Comparison of ENCODE assay signal across 7 mouse cellular contexts in the genomic region with DNA sequence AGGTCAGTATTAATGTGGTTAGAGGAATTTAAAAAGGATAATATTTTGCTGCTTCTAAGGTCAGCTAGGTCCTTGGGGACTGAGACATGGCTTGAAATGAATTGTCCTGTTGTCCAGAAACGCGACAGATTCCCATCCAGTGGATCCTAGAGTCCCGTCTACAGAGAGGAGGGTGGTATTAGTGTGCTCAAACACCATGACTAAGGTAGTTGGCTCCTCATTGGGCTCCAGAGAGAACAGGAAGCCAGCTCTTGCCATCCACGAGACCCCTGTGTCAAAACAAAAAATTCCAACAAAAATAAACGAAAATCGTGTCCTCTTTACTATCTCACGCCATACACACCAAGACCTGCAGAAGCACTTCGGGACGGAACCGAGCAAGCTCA. TPM values are rescaled to one million over a fixed set of nuclear protein-coding genes. Genes with fewer than 3 reads are reported as not detected.
DNase-seq lines count a peak whose midpoint lies in the region; ATAC-seq lines count a peak whose summit lies in the region.

No protein-coding gene starts in this region.

- H3K36me3 ChIP-seq in neural tube, embryonic 11.5 days (ENCODE audit: control insufficient read depth, insufficient read depth, low read length) = no peaks in the 10 kb centered on the region
- no peaks in the 10 kb centered on the region for H3K36me3 ChIP-seq in embryonic facial prominence, embryonic 15.5 days
- no peaks in the 10 kb centered on the region for H3K36me3 ChIP-seq in intestine, embryonic 15.5 days

- H3K27ac ChIP-seq in neural tube, embryonic 11.5 days (ENCODE audit: low read depth, low read length) = peak overlapping the region; percentile 73; the same call in 1 of the 2 replicates
- H3K27ac ChIP-seq in embryonic facial prominence, embryonic 15.5 days (replicated peaks) = peak overlapping the region; percentile 83
- H3K27ac ChIP-seq in intestine, embryonic 15.5 days = peak overlapping the region; percentile 81

- H3K4me3 ChIP-seq in neural tube, embryonic 11.5 days (ENCODE audit: low read depth, low read length) = peak overlapping the region; percentile 77
- peak overlapping the region; percentile 98 for H3K4me3 ChIP-seq in embryonic facial prominence, embryonic 15.5 days (replicated peaks)
- H3K4me3 ChIP-seq in intestine, embryonic 15.5 days (replicated peaks) = peak overlapping the region; percentile 100

- 1% methylated on average over 10 of the region's 10 CpGs for WGBS in neural tube, embryonic 11.5 days
- 1% methylated on average over 10 of the region's 10 CpGs for WGBS in embryonic facial prominence, embryonic 15.5 days
- WGBS in intestine, embryonic 15.5 days = 0% methylated on average over 10 of the region's 10 CpGs

- intact Hi-C loops in gastrocnemius, postnatal 14 days (cut with DNase I; ENCODE audit: low total_unique reads) = no loop called here

- no peaks in the 10 kb centered on the region for H3K9me3 ChIP-seq in neural tube, embryonic 11.5 days (ENCODE audit: control insufficient read depth, low read length)
- H3K9me3 ChIP-seq in embryonic facial prominence, embryonic 15.5 days (replicated peaks) = no peaks in the 10 kb centered on the region
- no peaks in the 10 kb centered on the region for H3K9me3 ChIP-seq in intestine, embryonic 15.5 days

- no peaks in the 10 kb centered on the region for H3K27me3 ChIP-seq in neural tube, embryonic 11.5 days (ENCODE audit: control insufficient read depth, insufficient read depth, low read length)
- no peaks in the 10 kb centered on the region for H3K27me3 ChIP-seq in embryonic facial prominence, embryonic 15.5 days
- no peaks in the 10 kb centered on the region for H3K27me3 ChIP-seq in intestine, embryonic 15.5 days (replicated peaks)

- peak; percentile 51 for ATAC-seq in neural tube, embryonic 11.5 days (ENCODE audit: insufficient read depth, low FRiP score, low TSS enrichment)
- no peak for ATAC-seq in embryonic facial prominence, embryonic 15.5 days (ENCODE audit: insufficient number of reproducible peaks, low FRiP score, low TSS enrichment, low read depth)
- peak; percentile 60 for ATAC-seq in intestine, embryonic 15.5 days
- ATAC-seq in monocyte, adult 5-6 weeks (replicated peaks; ENCODE audit: insufficient number of reproducible peaks, low FRiP score, low TSS enrichment, poor library complexity, severe bottlenecking) = 0 out of 2 replicates have a peak, but pooled peaks have one; percentile 7

- no peak for DNase-seq in neural tube, embryonic 11.5 days (ENCODE audit: low spot score)
- DNase-seq in neural tube, embryonic 10.5 days (ENCODE audit: extremely low spot score, low spot score) = no peak
- DNase-seq in gastrocnemius, postnatal 14 days = no peak
- DNase-seq in gastrocnemius, postnatal 10 days = no peak

- H3K9ac ChIP-seq in neural tube, embryonic 11.5 days (ENCODE audit: low read length) = peak overlapping the region; percentile 93
- H3K9ac ChIP-seq in embryonic facial prominence, embryonic 15.5 days = peak overlapping the region; percentile 94
- H3K9ac ChIP-seq in intestine, embryonic 15.5 days = peak overlapping the region; percentile 94

- peaks cover 6% of the 10 kb centered on the region; the same call in 1 of the 2 replicates for H3K4me1 ChIP-seq in neural tube, embryonic 11.5 days (ENCODE audit: control insufficient read depth, insufficient read depth, low read length)
- H3K4me1 ChIP-seq in embryonic facial prominence, embryonic 15.5 days = peaks cover 25% of the 10 kb centered on the region
- H3K4me1 ChIP-seq in intestine, embryonic 15.5 days (replicated peaks) = peaks cover 12% of the 10 kb centered on the region

- peak overlapping the region; percentile 56 for H3K4me2 ChIP-seq in neural tube, embryonic 11.5 days (ENCODE audit: low read depth)
- peak overlapping the region; percentile 63 for H3K4me2 ChIP-seq in embryonic facial prominence, embryonic 15.5 days (replicated peaks)
- peak overlapping the region; percentile 70 for H3K4me2 ChIP-seq in intestine, embryonic 15.5 days (replicated peaks)

RNA-seq across cellular contexts. Expression of gene Tmem248, which starts 4.9 kb away (rescaled TPM):
- polyA plus RNA-seq in neural tube, embryonic 11.5 days (2014; fragmentation: Nextera tagmentation; extraction: Ambion mirVana) = 32.0 and 35.8 TPM in 2 replicates
- 31.5 and 35.3 TPM in 2 replicates for polyA plus RNA-seq in embryonic facial prominence, embryonic 15.5 days (2015; fragmentation: Nextera tagmentation; extraction: Ambion mirVana)
- 38.9 and 40.2 TPM in 2 replicates for polyA plus RNA-seq in intestine, embryonic 15.5 days (2015; fragmentation: Nextera tagmentation; extraction: Ambion mirVana)
- total RNA-seq in monocyte, adult 5-6 weeks (2017) = 37.6 to 41.1 TPM (median 40.2 TPM) in 3 replicates
- 10 to 100 TPM; 28.6 to 29.6 TPM for total RNA-seq in gastrocnemius, postnatal 14 days (2021)
- total RNA-seq in gastrocnemius, postnatal 10 days (2021) = 10 to 100 TPM; 25.2 to 29.9 TPM

RNA-seq across cellular contexts. Expression of gene Sbds, which starts 33.6 kb away (rescaled TPM):
- 68.8 and 71.3 TPM in 2 replicates for polyA plus RNA-seq in neural tube, embryonic 11.5 days (2014; fragmentation: Nextera tagmentation; extraction: Ambion mirVana)
- polyA plus RNA-seq in embryonic facial prominence, embryonic 15.5 days (2015; fragmentation: Nextera tagmentation; extraction: Ambion mirVana) = 67.4 and 68.1 TPM in 2 replicates
- 75.0 and 75.9 TPM in 2 replicates for polyA plus RNA-seq in intestine, embryonic 15.5 days (2015; fragmentation: Nextera tagmentation; extraction: Ambion mirVana)
- total RNA-seq in monocyte, adult 5-6 weeks (2017) = 123 to 159 TPM (median 156 TPM) in 3 replicates
- 10 to 100 TPM; 22.6 to 23.4 TPM for total RNA-seq in gastrocnemius, postnatal 14 days (2021)
- 10 to 100 TPM; 25.8 to 31.6 TPM for total RNA-seq in gastrocnemius, postnatal 10 days (2021)

RNA-seq across cellular contexts. Expression of gene Tyw1, which starts 33.7 kb away (rescaled TPM):
- 33.2 and 34.9 TPM in 2 replicates for polyA plus RNA-seq in neural tube, embryonic 11.5 days (2014; fragmentation: Nextera tagmentation; extraction: Ambion mirVana)
- 21.7 and 25.0 TPM in 2 replicates for polyA plus RNA-seq in embryonic facial prominence, embryonic 15.5 days (2015; fragmentation: Nextera tagmentation; extraction: Ambion mirVana)
- 23.5 and 24.0 TPM in 2 replicates for polyA plus RNA-seq in intestine, embryonic 15.5 days (2015; fragmentation: Nextera tagmentation; extraction: Ambion mirVana)
- 16.3 to 34.8 TPM (median 16.7 TPM) in 3 replicates for total RNA-seq in monocyte, adult 5-6 weeks (2017)
- 1 to 10 TPM; 7.8 to 9.1 TPM for total RNA-seq in gastrocnemius, postnatal 14 days (2021)
- total RNA-seq in gastrocnemius, postnatal 10 days (2021) = 1 to 10 TPM; 9.1 to 9.3 TPM

RNA-seq across cellular contexts. Expression of gene Rabgef1, which starts 50.2 kb away (rescaled TPM):
- 25.4 and 27.8 TPM in 2 replicates for polyA plus RNA-seq in neural tube, embryonic 11.5 days (2014; fragmentation: Nextera tagmentation; extraction: Ambion mirVana)
- 30.1 and 32.6 TPM in 2 replicates for polyA plus RNA-seq in embryonic facial prominence, embryonic 15.5 days (2015; fragmentation: Nextera tagmentation; extraction: Ambion mirVana)
- polyA plus RNA-seq in intestine, embryonic 15.5 days (2015; fragmentation: Nextera tagmentation; extraction: Ambion mirVana) = 22.3 and 26.8 TPM in 2 replicates
- 41.1 to 67.6 TPM (median 53.3 TPM) in 3 replicates for total RNA-seq in monocyte, adult 5-6 weeks (2017)
- total RNA-seq in gastrocnemius, postnatal 14 days (2021) = 10 to 100 TPM; 46.4 to 46.9 TPM
- 10 to 100 TPM; 33.3 to 39.3 TPM for total RNA-seq in gastrocnemius, postnatal 10 days (2021)
